Mouse (Mus musculus) brain, embryonic 14.5 days (tissue): ENCODE measurements around the gene Cutc.

ENCODE experiments used
- CTCF ChIP-seq: fragments of 200-500 bp; IDR thresholded peaks from 2 replicates; pipeline ENCODE4 v1.5.1; 2012; ENCODE audit warnings: inconsistent platforms, mild to moderate bottlenecking, moderate library complexity, borderline replicate concordance; ENCODE audit not compliant: insufficient read depth, insufficient read length; ENCODE audit errors: extremely low read depth
- POLR2A ChIP-seq: fragments of 200-500 bp; IDR thresholded peaks from 2 replicates; pipeline ENCODE4 v1.6.1; 2012; ENCODE audit warnings: mild to moderate bottlenecking, inconsistent platforms, borderline replicate concordance; ENCODE audit not compliant: poor library complexity, insufficient read depth, insufficient read length, severe bottlenecking; ENCODE audit errors: extremely low read depth

DNA sequence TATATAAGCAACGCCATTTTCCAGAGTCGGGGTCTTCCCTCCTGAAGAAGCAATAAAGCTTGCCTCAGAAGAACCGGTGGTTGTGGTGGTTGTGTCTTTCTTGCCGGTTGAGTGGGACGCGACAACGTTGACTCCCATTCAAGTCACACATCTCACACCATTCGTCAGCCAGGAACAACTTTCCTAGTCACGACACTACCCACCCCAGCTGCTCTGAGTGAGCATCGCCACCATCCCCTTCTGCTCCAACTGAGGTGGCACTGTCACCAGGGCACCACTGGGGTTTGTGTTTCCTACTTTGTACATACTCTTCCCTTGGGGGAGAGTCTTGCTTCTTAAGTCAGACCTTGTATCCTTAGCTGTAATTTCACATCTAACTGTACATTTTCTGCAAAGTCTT is 14.4 kb upstream of the Cutc start:
- TF ChIP-seq CTCF, result no peak
- TF ChIP-seq POLR2A, result no peak
